Mouse (Mus musculus) retina, adult 2 months (tissue): ENCODE measurements around the gene Ferd3l.

Experiments
- DNase-seq: peaks from one replicate; pipeline ENCODE4 v3.0.0-alpha.2; 2012; ENCODE audit warnings: low read depth, low spot score

Gene Ferd3l

DNA sequence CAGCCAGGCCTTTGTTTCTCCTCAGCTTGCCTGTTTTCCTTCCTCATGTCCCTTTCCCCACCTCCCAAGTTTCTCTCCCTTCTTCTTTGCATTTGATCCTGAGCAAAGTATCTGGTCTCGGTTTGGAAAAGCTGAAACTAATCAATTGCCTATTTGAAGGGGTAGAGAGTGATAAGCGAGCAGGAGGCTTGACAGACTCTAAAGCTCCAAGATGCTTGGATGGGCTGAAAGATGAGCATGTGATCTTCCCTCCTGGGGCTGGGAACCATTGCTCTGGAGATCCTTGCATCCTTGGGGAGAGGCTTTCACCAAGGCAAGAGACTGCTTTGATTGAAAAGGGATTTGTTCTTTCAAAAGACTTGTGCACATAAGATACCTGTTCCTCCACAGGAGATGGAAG lies 36.2 kb downstream of the Ferd3l start:
- no peak for DNase-seq

GRCm38 (mm10) chr12:33965661-33966360 lies 37.6 kb downstream of the Ferd3l start:
- no peak for DNase-seq

- no peak for DNase-seq
Measured at GRCm38 (mm10) chr12:33966490-33967415, 38.5 kb downstream of the Ferd3l start.

DNA sequence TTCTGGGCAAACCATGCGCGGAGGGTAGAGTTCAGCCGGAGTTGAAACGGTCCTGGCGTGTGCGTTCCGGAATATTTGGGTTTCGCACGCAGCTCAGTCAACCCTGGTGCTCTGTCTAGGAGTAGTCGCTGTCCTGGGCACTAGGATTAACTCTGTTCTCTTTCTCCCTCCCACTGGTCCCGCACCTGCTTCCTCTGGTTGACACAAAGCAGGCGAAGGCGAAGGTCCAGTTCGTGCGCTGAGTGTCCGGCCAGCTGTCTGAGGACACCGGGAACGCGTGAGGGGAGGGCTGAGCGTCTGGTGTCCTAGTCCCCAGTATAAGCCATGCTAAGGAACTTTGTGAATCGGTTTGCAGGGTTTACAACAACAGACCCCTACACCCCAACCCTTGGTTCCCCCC lies 39.3 kb downstream of the Ferd3l start:
- no peak for DNase-seq

- DNase-seq = no peak
Measured at GRCm38 (mm10) chr12:33968041-33968897, 40.0 kb downstream of the Ferd3l start.

- no peak for DNase-seq
Measured at GRCm38 (mm10) chr12:33968898-33969178, 40.6 kb downstream of the Ferd3l start.
